Mouse (Mus musculus) lung, adult 2 months (tissue): ENCODE measurements around the gene Herc1.

Source experiments
- CTCF ChIP-seq: fragments of 200-500 bp; IDR thresholded peaks from 2 replicates; pipeline ENCODE4 v1.5.1; 2011; ENCODE audit warnings: mild to moderate bottlenecking, low read length, control low read depth; ENCODE audit not compliant: insufficient read depth
- POLR2A ChIP-seq: fragments of 200-500 bp; IDR thresholded peaks from 2 replicates; pipeline ENCODE4 v1.6.1; 2011; ENCODE audit warnings: low read depth, mild to moderate bottlenecking, control low read depth, low read length, borderline replicate concordance; ENCODE audit errors: extremely low read depth

GRCm38 (mm10) chr9:66448253-66448652, 98.0 kb downstream of the Herc1 start:
- TF ChIP-seq CTCF (no peak), POLR2A (no peak)
